Mouse (Mus musculus) bone marrow, adult 2 months (tissue): ENCODE results near the gene Mad2l1bp.
A peak's percentile ranks its signal among the peaks of the same experiment; 100 is the strongest.

Source experiments
- CTCF ChIP-seq: fragments of 200-500 bp; IDR thresholded peaks from 2 replicates; pipeline ENCODE4 v1.5.1; 2011; ENCODE audit warnings: low read length, control low read depth; ENCODE audit not compliant: control insufficient read depth, insufficient read depth
- POLR2A ChIP-seq: fragments of 200-500 bp; IDR thresholded peaks from 2 replicates; pipeline ENCODE4 v1.6.1; 2011; ENCODE audit warnings: low read depth, mild to moderate bottlenecking, control low read depth, low read length, borderline replicate concordance; ENCODE audit not compliant: control insufficient read depth

- TF ChIP-seq POLR2A, result peak; percentile 63; the same call in 1 of the 2 replicates
- TF ChIP-seq CTCF, result no peak
These were observed 7.3 kb upstream of the Mad2l1bp start, which contains the start of gene Gtpbp2 for GRCm38 (mm10) chr17:46160686-46161085.
